Mouse (Mus musculus) heart, embryonic 12.5 days (tissue): ENCODE measurements around the gene Isyna1. TPM values are rescaled to one million over a fixed set of nuclear protein-coding genes. Genes with fewer than 3 reads are reported as not detected.
A peak's percentile ranks its signal among the peaks of the same experiment; 100 is the strongest.
"Not testable (repeated sequence)": the region's sequence is repeated elsewhere in the genome, so short reads cannot be mapped to it uniquely, and the experiment has no call there.

ENCODE experiments used
- ATAC-seq: fragments of 200-750 bp; cut with Nextera tagmentation; 2 replicates; pipeline ENCODE4 v1.8.0; 2017; ENCODE audit warnings: moderate TSS enrichment, moderate library complexity; ENCODE audit not compliant: insufficient number of reproducible peaks, low FRiP score
- H3K27ac ChIP-seq: fragments of 300-500 bp; sonication (generic); 2 replicates; pipeline ENCODE4 v1.5.1; 2016; ENCODE audit warnings: mild to moderate bottlenecking, moderate library complexity; ENCODE audit not compliant: poor library complexity, severe bottlenecking
- H3K27me3 ChIP-seq: fragments of 300-500 bp; sonication (generic); replicated peaks from 2 replicates; pipeline ENCODE4 v1.6.1; 2016; ENCODE audit warnings: mild to moderate bottlenecking, moderate library complexity
- H3K36me3 ChIP-seq: fragments of 300-500 bp; sonication (generic); 2 replicates; pipeline ENCODE4 v1.6.1; 2016; ENCODE audit warnings: mild to moderate bottlenecking, moderate library complexity
- H3K4me1 ChIP-seq: fragments of 300-500 bp; sonication (generic); replicated peaks from 2 replicates; pipeline ENCODE4 v1.6.1; 2016; ENCODE audit warnings: mild to moderate bottlenecking
- H3K4me2 ChIP-seq: fragments of 300-500 bp; sonication (generic); 2 replicates; pipeline ENCODE4 v1.6.1; 2016; ENCODE audit warnings: mild to moderate bottlenecking, moderate library complexity
- H3K4me3 ChIP-seq: fragments of 300-500 bp; sonication (generic); 2 replicates; pipeline ENCODE4 v1.5.1; 2016; ENCODE audit warnings: mild to moderate bottlenecking
- H3K9ac ChIP-seq: fragments of 300-500 bp; sonication (generic); 2 replicates; pipeline ENCODE4 v1.6.1; 2016; ENCODE audit warnings: mild to moderate bottlenecking, moderate library complexity
- H3K9me3 ChIP-seq: fragments of 300-500 bp; sonication (generic); replicated peaks from 2 replicates; pipeline ENCODE4 v1.6.1; 2016; ENCODE audit warnings: mild to moderate bottlenecking, moderate library complexity
- WGBS: fragments of 180-500 bp; shearing (Covaris S2); methylation state at CpG from one replicate; pipeline ENCODE4 v1.1.7; 2016; 5-methylcytosine and 5-hydroxymethylcytosine counted together
- polyA plus RNA-seq: library from polyadenylated mRNA; unstranded; fragments of >200 nt; fragmentation: Nextera tagmentation; extraction: Ambion mirVana; gene quantifications from 2 replicates; pipeline ENCODE4 v1.2.1, GENCODE M21; 2016

Gene Isyna1
- polyA plus RNA-seq, 1 experiment from 2014 or later, result 138 TPM

- Histone ChIP-seq H3K4me1 (peaks cover 25% of the 10 kb centered on the region), H3K36me3 (peaks cover 33% of the 10 kb centered on the region), H3K4me3 (no peak overlapping the region), H3K27ac (no peak overlapping the region), H3K27me3 (no peaks in the 10 kb centered on the region), H3K9ac (no peak overlapping the region), H3K9me3 (no peaks in the 10 kb centered on the region), H3K4me2 (no peak overlapping the region)
- WGBS, result 55% methylated on average over 4 of the region's 4 CpGs
- no peak for ATAC-seq
Observed at GRCm38 (mm10) chr8:70574915-70575314, 19.3 kb upstream of the Isyna1 start.

GRCm38 (mm10) chr8:70577207-70577606 is 17.0 kb upstream of the Isyna1 start:
- WGBS, result 96% methylated on average over 3 of the region's 3 CpGs
- H3K36me3 ChIP-seq, result peaks cover 56% of the 10 kb centered on the region
- ATAC-seq, result no peak

GRCm38 (mm10) chr8:70583476-70584387 is 10.4 kb upstream of the Isyna1 start:
- H3K9me3 ChIP-seq, result no peaks in the 10 kb centered on the region
- peaks cover 83% of the 10 kb centered on the region for H3K36me3 ChIP-seq
- no peak overlapping the region for H3K4me3 ChIP-seq
- WGBS, result 89% methylated on average over 18 of the region's 18 CpGs
- H3K27me3 ChIP-seq, result no peaks in the 10 kb centered on the region
- no peak for ATAC-seq
- peaks cover 6% of the 10 kb centered on the region for H3K4me1 ChIP-seq
- H3K9ac ChIP-seq, result no peak overlapping the region
- no peak overlapping the region for H3K27ac ChIP-seq
- no peak overlapping the region for H3K4me2 ChIP-seq

More at GRCm38 (mm10) chr8:70577207-70577606, 17.0 kb upstream of the Isyna1 start:
- Histone ChIP-seq H3K4me1 (peaks cover 3% of the 10 kb centered on the region; the same call in 1 of the 2 replicates), H3K9me3 (no peaks in the 10 kb centered on the region), H3K27me3 (no peaks in the 10 kb centered on the region), H3K4me3 (no peak overlapping the region), H3K9ac (no peak overlapping the region), H3K27ac (no peak overlapping the region), H3K4me2 (no peak overlapping the region)

- Histone ChIP-seq H3K36me3 (peaks cover 86% of the 10 kb centered on the region), H3K4me3 (no peak overlapping the region), H3K27ac (no peak overlapping the region), H3K4me2 (no peak overlapping the region), H3K4me1 (peaks cover 6% of the 10 kb centered on the region), H3K9ac (no peak overlapping the region), H3K27me3 (no peaks in the 10 kb centered on the region), H3K9me3 (no peaks in the 10 kb centered on the region)
- 87% methylated on average over 9 of the region's 9 CpGs for WGBS
- ATAC-seq, result no peak
Observed at GRCm38 (mm10) chr8:70584606-70585257, 9.4 kb upstream of the Isyna1 start.

GRCm38 (mm10) chr8:70585258-70585652 is 8.9 kb upstream of the Isyna1 start:
- ATAC-seq, result no peak
- H3K4me2 ChIP-seq, result no peak overlapping the region
- 36% methylated on average over 7 of the region's 7 CpGs for WGBS

GRCm38 (mm10) chr8:70587955-70588354 is 6.2 kb upstream of the Isyna1 start:
- Histone ChIP-seq H3K4me1 (peaks cover 13% of the 10 kb centered on the region), H3K36me3 (peaks cover 72% of the 10 kb centered on the region)
- H3K27ac ChIP-seq, H3K4me3 ChIP-seq, ATAC-seq, H3K9me3 ChIP-seq, H3K4me2 ChIP-seq, H3K27me3 ChIP-seq, H3K9ac ChIP-seq: not testable (repeated sequence)
- WGBS, result 84% methylated on average over 4 of the region's 4 CpGs

More at GRCm38 (mm10) chr8:70585258-70585652, 8.9 kb upstream of the Isyna1 start:
- H3K27me3 ChIP-seq, result no peaks in the 10 kb centered on the region
- H3K9me3 ChIP-seq, result no peaks in the 10 kb centered on the region
- no peak overlapping the region for H3K9ac ChIP-seq
- H3K36me3 ChIP-seq, result peaks cover 86% of the 10 kb centered on the region
- H3K4me1 ChIP-seq, result peaks cover 6% of the 10 kb centered on the region
- no peak overlapping the region for H3K27ac ChIP-seq
- no peak overlapping the region for H3K4me3 ChIP-seq

GRCm38 (mm10) chr8:70591569-70591968 is 2.6 kb upstream of the Isyna1 start:
- ATAC-seq, result no peak
- Histone ChIP-seq H3K27me3 (no peaks in the 10 kb centered on the region), H3K9ac (peak overlapping the region; percentile 9; the same call in 1 of the 2 replicates), H3K4me2 (no peak overlapping the region), H3K9me3 (no peaks in the 10 kb centered on the region), H3K36me3 (peaks cover 52% of the 10 kb centered on the region), H3K4me3 (no peak overlapping the region), H3K27ac (peak overlapping the region; percentile 1; the same call in 1 of the 2 replicates), H3K4me1 (peaks cover 41% of the 10 kb centered on the region)
- 72% methylated on average over 12 of the region's 12 CpGs for WGBS

- peaks cover 51% of the 10 kb centered on the region for H3K4me1 ChIP-seq
- H3K27me3 ChIP-seq, result no peaks in the 10 kb centered on the region
- ATAC-seq, result no peak
- WGBS, result 39% methylated on average over 8 of the region's 8 CpGs
- H3K9ac ChIP-seq, result peak overlapping the region; percentile 87
- H3K27ac ChIP-seq, result peak overlapping the region; percentile 85
- H3K4me2 ChIP-seq, result peak overlapping the region; percentile 98
- peaks cover 46% of the 10 kb centered on the region for H3K36me3 ChIP-seq
- H3K4me3 ChIP-seq, result peak overlapping the region; percentile 71; the same call in 1 of the 2 replicates
- H3K9me3 ChIP-seq, result no peaks in the 10 kb centered on the region
Observed at GRCm38 (mm10) chr8:70593173-70593572, 1.0 kb upstream of the Isyna1 start.

GRCm38 (mm10) chr8:70594621-70595564 is 720 bp downstream of the Isyna1 start:
- Histone ChIP-seq H3K9me3 (no peaks in the 10 kb centered on the region), H3K4me2 (peak overlapping the region; percentile 98), H3K27me3 (no peaks in the 10 kb centered on the region), H3K9ac (peak overlapping the region; percentile 87), H3K27ac (peak overlapping the region; percentile 85), H3K4me1 (peaks cover 66% of the 10 kb centered on the region), H3K4me3 (peak overlapping the region; percentile 71), H3K36me3 (peaks cover 33% of the 10 kb centered on the region)
- peak; percentile 7 for ATAC-seq
- 6% methylated on average over 82 of the region's 82 CpGs for WGBS

GRCm38 (mm10) chr8:70595811-70596210 is 1.6 kb downstream of the Isyna1 start:
- Histone ChIP-seq H3K27me3 (no peaks in the 10 kb centered on the region), H3K9ac (no peak overlapping the region), H3K27ac (no peak overlapping the region), H3K4me1 (peaks cover 75% of the 10 kb centered on the region), H3K36me3 (peaks cover 25% of the 10 kb centered on the region), H3K4me3 (peak overlapping the region; percentile 71; the same call in 1 of the 2 replicates), H3K4me2 (peak overlapping the region; percentile 98), H3K9me3 (no peaks in the 10 kb centered on the region)
- 93% methylated on average over 12 of the region's 12 CpGs for WGBS
- no peak for ATAC-seq
